9 mouse cellular contexts compared by ENCODE assay signal in genomic region chr8:80908262-80908907, GRCm38 (mm10). TPM values are rescaled to one million over a fixed set of nuclear protein-coding genes. Genes with fewer than 3 reads are reported as not detected.
DNase-seq lines count a peak whose midpoint lies in the region; ATAC-seq and TF ChIP-seq lines count a peak whose summit lies in the region.
"Had no signal": no experiment of that assay in that cellular context is flagged by ENCODE, and none has a peak within 500 bp of the region (broad histone marks: within the 10 kb centered on the region; RNA-seq: fewer than 3 reads in every experiment).

No protein-coding gene starts in this region.

- no peak for TF ChIP-seq POLR2A in limb, embryonic 14.5 days (IDR thresholded peaks at IDR 0.05; ENCODE audit: borderline replicate concordance, extremely low read depth, insufficient read depth, insufficient read length)

- H3K27ac ChIP-seq in limb, embryonic 14.5 days (replicated peaks; ENCODE audit: low read depth, low read length) = no peak overlapping the region; the same call in 1 of the 2 replicates
- no peak overlapping the region for H3K27ac ChIP-seq in limb, embryonic 10.5 days
- H3K27ac ChIP-seq in kidney, embryonic 16.5 days (ENCODE audit: low read length) = peak overlapping the region; percentile 41; the same call in 1 of the 2 replicates
- H3K27ac ChIP-seq: liver, embryonic 13.5 days had no signal

- no peak overlapping the region for H3K9ac ChIP-seq in limb, embryonic 14.5 days (ENCODE audit: low read depth, low read length, severe bottlenecking)
- no peak overlapping the region for H3K9ac ChIP-seq in kidney, embryonic 16.5 days (replicated peaks; ENCODE audit: low read length)
- H3K9ac ChIP-seq: liver, embryonic 13.5 days had no signal

- H3K9me3 ChIP-seq in limb, embryonic 14.5 days (ENCODE audit: control insufficient read depth, low read length) = no peaks in the 10 kb centered on the region
- no peaks in the 10 kb centered on the region for H3K9me3 ChIP-seq in limb, embryonic 10.5 days (replicated peaks)
- H3K9me3 ChIP-seq in kidney, embryonic 16.5 days (ENCODE audit: low read length) = 0 out of 2 replicates have a peak, but pooled peaks cover 3% of the 10 kb centered on the region
- H3K9me3 ChIP-seq: liver, embryonic 13.5 days had no signal

- peak; percentile 11 for DNase-seq in adrenal gland, adult 2 months
- no peak for DNase-seq in adrenal gland, postnatal 25 days
- peak; percentile 72 for DNase-seq in limb, embryonic 14.5 days (ENCODE audit: low spot score)
- DNase-seq in limb, embryonic 10.5 days (ENCODE audit: low spot score) = no peak
- DNase-seq in skeletal muscle tissue, adult 2 months (ENCODE audit: low read depth, low spot score) = peak; percentile 18
- no peak for DNase-seq in layer of hippocampus, postnatal 36 days
- DNase-seq: liver, embryonic 13.5 days had no signal

- no peaks in the 10 kb centered on the region for H3K36me3 ChIP-seq in limb, embryonic 14.5 days (ENCODE audit: control insufficient read depth, insufficient read depth, low read length)
- no peaks in the 10 kb centered on the region for H3K36me3 ChIP-seq in limb, embryonic 10.5 days
- no peaks in the 10 kb centered on the region for H3K36me3 ChIP-seq in kidney, embryonic 16.5 days (ENCODE audit: insufficient read depth, low read length)
- H3K36me3 ChIP-seq: liver, embryonic 13.5 days had no signal

- H3K4me1 ChIP-seq in limb, embryonic 14.5 days (ENCODE audit: control insufficient read depth, insufficient read depth, low read length) = peaks cover 11% of the 10 kb centered on the region
- peaks cover 9% of the 10 kb centered on the region for H3K4me1 ChIP-seq in limb, embryonic 10.5 days
- peaks cover 16% of the 10 kb centered on the region for H3K4me1 ChIP-seq in kidney, embryonic 16.5 days (ENCODE audit: insufficient read depth, low read length)
- H3K4me1 ChIP-seq: liver, embryonic 13.5 days had no signal

- 52% methylated on average over 6 of the region's 6 CpGs for WGBS in limb, embryonic 14.5 days
- 78% methylated on average over 6 of the region's 6 CpGs for WGBS in limb, embryonic 10.5 days
- 57% methylated on average over 6 of the region's 6 CpGs for WGBS in kidney, embryonic 16.5 days

- no peak overlapping the region for H3K4me2 ChIP-seq in limb, embryonic 14.5 days (replicated peaks; ENCODE audit: low read depth, low read length, severe bottlenecking)
- H3K4me2 ChIP-seq in kidney, embryonic 16.5 days (replicated peaks; ENCODE audit: low read depth, low read length) = no peak overlapping the region
- H3K4me2 ChIP-seq: liver, embryonic 13.5 days had no signal

- no peak overlapping the region for H3K4me3 ChIP-seq in limb, embryonic 14.5 days (replicated peaks; ENCODE audit: low read length)
- H3K4me3 ChIP-seq in limb, embryonic 10.5 days = no peak overlapping the region
- H3K4me3 ChIP-seq in kidney, embryonic 16.5 days (ENCODE audit: low read length) = no peak overlapping the region
- H3K4me3 ChIP-seq: liver, embryonic 13.5 days had no signal

- peak; percentile 31; the same call in 1 of the 2 replicates for ATAC-seq in limb, embryonic 14.5 days (ENCODE audit: low FRiP score, low read depth)
- ATAC-seq in kidney, embryonic 16.5 days (ENCODE audit: low FRiP score, low TSS enrichment) = peak; percentile 34; the same call in 1 of the 2 replicates
- no peak for ATAC-seq in megakaryocyte-erythroid progenitor cell, adult 5-6 weeks (replicated peaks; ENCODE audit: low FRiP score, low TSS enrichment, poor library complexity, severe bottlenecking)

- no peaks in the 10 kb centered on the region for H3K27me3 ChIP-seq in limb, embryonic 14.5 days (ENCODE audit: control insufficient read depth, insufficient read depth, low read length)
- no peaks in the 10 kb centered on the region for H3K27me3 ChIP-seq in limb, embryonic 10.5 days (ENCODE audit: low read depth, poor library complexity, severe bottlenecking)
- no peaks in the 10 kb centered on the region for H3K27me3 ChIP-seq in kidney, embryonic 16.5 days (ENCODE audit: insufficient read depth, low read length)
- H3K27me3 ChIP-seq: liver, embryonic 13.5 days had no signal

RNA-seq across cellular contexts. Expression of gene Gab1, which starts 28.1 kb away (rescaled TPM):
- 10 to 100 TPM; 15.1 to 16.2 TPM for total RNA-seq in adrenal gland, adult 2 months (2021)
- 11.9 and 13.1 TPM in 2 replicates for polyA plus RNA-seq in adrenal gland, adult 2 months (2012; rRNA removed)
- total RNA-seq in adrenal gland, postnatal 25 days (2021) = 15.4 and 24.9 TPM in 2 replicates
- 44.8 and 56.3 TPM in 2 replicates for polyA plus RNA-seq in limb, embryonic 14.5 days (2012; rRNA removed)
- 41.3 and 47.2 TPM in 2 replicates for polyA plus RNA-seq in limb, embryonic 14.5 days (2014; fragmentation: Nextera tagmentation; extraction: Ambion mirVana)
- polyA plus RNA-seq in limb, embryonic 10.5 days (2016; fragmentation: Nextera tagmentation; extraction: Ambion mirVana) = 10.6 and 14.2 TPM in 2 replicates
- polyA plus RNA-seq in kidney, embryonic 16.5 days (2015; fragmentation: Nextera tagmentation; extraction: Ambion mirVana) = 14.7 and 15.6 TPM in 2 replicates
- 10 to 100 TPM; 17.7 to 18.5 TPM for total RNA-seq in layer of hippocampus, postnatal 36 days (2021)
- total RNA-seq in megakaryocyte-erythroid progenitor cell, adult 5-6 weeks (2014; fragmentation: Nextera tagmentation) = 16.9 and 22.1 TPM in 2 replicates
- total RNA-seq in megakaryocyte-erythroid progenitor cell, adult 5-6 weeks (2017) = 4.1 and 7.9 TPM in 2 replicates

Comparison
In these comparisons a context has a peak if more than half of its experiments do, and no peak if none do; other contexts are left out.
1. DNase-seq: peak in adrenal gland, adult 2 months (single experiment), limb, embryonic 14.5 days (single experiment) and skeletal muscle tissue, adult 2 months (single experiment); none in adrenal gland, postnatal 25 days (single experiment), limb, embryonic 10.5 days (single experiment) and layer of hippocampus, postnatal 36 days (0 of 2).